Mouse (Mus musculus) hematopoietic stem cell, adult 5-6 weeks (primary cell): ENCODE results near the gene Sdk2. TPM values are rescaled to one million over a fixed set of nuclear protein-coding genes. Genes with fewer than 3 reads are reported as not detected.

ENCODE experiments used
- ATAC-seq, 2 experiments: fragments of 125-278 bp in 1 of 2; replicated peaks in 1 of 2; 2 replicates each; pipeline ENCODE4 v1.8.0; 2016 to 2017; ENCODE audit warnings: inconsistent platforms in 2 of 2, mild to moderate bottlenecking in 2 of 2, moderate number of reproducible peaks in 2 of 2, low read depth in 1 of 2, moderate TSS enrichment in 1 of 2; ENCODE audit not compliant: low FRiP score in 2 of 2, poor library complexity in 2 of 2, severe bottlenecking in 2 of 2, insufficient read depth in 1 of 2, low TSS enrichment in 1 of 2
- total RNA-seq: library from RNA; stranded (forward); fragments of 172-1452, 232-1000 nt; gene quantifications from 2 replicates; pipeline ENCODE4 v1.2.3, GENCODE M21; 2017

The Sdk2 gene
- total RNA-seq, 1 experiment from 2014 or later, result not detected

- ATAC-seq, result no peak
Observed at GRCm38 (mm10) chr11:114016108-114016888, 50.5 kb downstream of the Sdk2 start.

- no peak for ATAC-seq
Observed at GRCm38 (mm10) chr11:114011523-114011922, 55.3 kb downstream of the Sdk2 start.

GRCm38 (mm10) chr11:114005879-114006278 is 61.0 kb downstream of the Sdk2 start:
- no peak for ATAC-seq

GRCm38 (mm10) chr11:114004651-114005050 is 62.2 kb downstream of the Sdk2 start:
- ATAC-seq, result no peak

- no peak for ATAC-seq
Observed at GRCm38 (mm10) chr11:114003195-114003594, 63.7 kb downstream of the Sdk2 start.

GRCm38 (mm10) chr11:114000051-114000450 is 66.8 kb downstream of the Sdk2 start:
- no peak for ATAC-seq

- ATAC-seq, result no peak
Observed at GRCm38 (mm10) chr11:113998702-113999101, 68.1 kb downstream of the Sdk2 start.

GRCm38 (mm10) chr11:113993921-113994320 is 72.9 kb downstream of the Sdk2 start:
- ATAC-seq, result no peak

- no peak for ATAC-seq
Observed at GRCm38 (mm10) chr11:113992894-113993293, 74.0 kb downstream of the Sdk2 start.

GRCm38 (mm10) chr11:113991886-113992285 is 75.0 kb downstream of the Sdk2 start:
- ATAC-seq, result no peak

GRCm38 (mm10) chr11:113990466-113990865 is 76.4 kb downstream of the Sdk2 start:
- peak; percentile 27 to 44; a peak in 2 of 4 replicates for ATAC-seq

GRCm38 (mm10) chr11:113990065-113990464 is 76.8 kb downstream of the Sdk2 start:
- ATAC-seq, result no peak

GRCm38 (mm10) chr11:113985826-113986416 is 80.9 kb downstream of the Sdk2 start:
- peak; percentile 14 to 39; a peak in 1 of 4 replicates for ATAC-seq

GRCm38 (mm10) chr11:113981732-113982503 is 84.9 kb downstream of the Sdk2 start:
- ATAC-seq, result no peak

- ATAC-seq, result no peak
Observed at GRCm38 (mm10) chr11:113981088-113981487, 85.8 kb downstream of the Sdk2 start.

- no peak for ATAC-seq
Observed at GRCm38 (mm10) chr11:113978318-113978717, 88.5 kb downstream of the Sdk2 start.

- ATAC-seq, result no peak
Observed at GRCm38 (mm10) chr11:113975667-113975970, 91.2 kb downstream of the Sdk2 start.
